Mouse (Mus musculus) liver, embryonic 12.5 days (tissue): ENCODE measurements around the gene Ppara. TPM values are rescaled to one million over a fixed set of nuclear protein-coding genes. Genes with fewer than 3 reads are reported as not detected.

Experiments used
- ATAC-seq: fragments of 200-750 bp; cut with Nextera tagmentation; 2 replicates; pipeline ENCODE4 v1.8.0; 2017; ENCODE audit warnings: moderate number of reproducible peaks, mild to moderate bottlenecking, moderate library complexity
- H3K27ac ChIP-seq: fragments of 300-500 bp; sonication (generic); 2 replicates; pipeline ENCODE4 v1.5.1; 2016; ENCODE audit warnings: mild to moderate bottlenecking
- H3K27me3 ChIP-seq: fragments of 300-500 bp; sonication (generic); replicated peaks from 2 replicates; pipeline ENCODE4 v1.6.1; 2016; ENCODE audit warnings: mild to moderate bottlenecking, moderate library complexity
- H3K36me3 ChIP-seq: fragments of 300-500 bp; sonication (generic); 2 replicates; pipeline ENCODE4 v1.6.1; 2016; ENCODE audit warnings: mild to moderate bottlenecking, moderate library complexity
- H3K4me1 ChIP-seq: fragments of 300-500 bp; sonication (generic); 2 replicates; pipeline ENCODE4 v1.6.1; 2016
- H3K4me2 ChIP-seq: fragments of 300-500 bp; sonication (generic); 2 replicates; pipeline ENCODE4 v1.6.1; 2016; ENCODE audit warnings: mild to moderate bottlenecking, moderate library complexity
- H3K4me3 ChIP-seq: fragments of 300-500 bp; sonication (generic); 2 replicates; pipeline ENCODE4 v1.5.1; 2016; ENCODE audit warnings: mild to moderate bottlenecking, moderate library complexity
- H3K9ac ChIP-seq: fragments of 300-500 bp; sonication (generic); 2 replicates; pipeline ENCODE4 v1.6.1; 2016; ENCODE audit warnings: mild to moderate bottlenecking, moderate library complexity
- H3K9me3 ChIP-seq: fragments of 300-500 bp; sonication (generic); replicated peaks from 2 replicates; pipeline ENCODE4 v1.6.1; 2016; ENCODE audit warnings: mild to moderate bottlenecking, moderate library complexity
- WGBS: fragments of 180-500 bp; shearing (Covaris S2); methylation state at CpG from one replicate; pipeline ENCODE4 v1.1.7; 2016; ENCODE audit not compliant: insufficient replicate concordance; 5-methylcytosine and 5-hydroxymethylcytosine counted together
- polyA plus RNA-seq: library from polyadenylated mRNA; unstranded; fragments of >200 nt; fragmentation: Nextera tagmentation; extraction: Ambion mirVana; gene quantifications from 2 replicates; pipeline ENCODE4 v1.2.1, GENCODE M21; 2016

Ppara gene
- polyA plus RNA-seq, 1 experiment from 2014 or later: 5.7 TPM

- no peak for ATAC-seq
- Histone ChIP-seq H3K4me1 (no peaks in the 10 kb centered on the region), H3K36me3 (no peaks in the 10 kb centered on the region), H3K9me3 (no peaks in the 10 kb centered on the region), H3K27ac (no peak overlapping the region), H3K27me3 (peaks cover 11% of the 10 kb centered on the region; the same call in 1 of the 2 replicates), H3K9ac (no peak overlapping the region), H3K4me3 (no peak overlapping the region), H3K4me2 (no peak overlapping the region)
- 69% methylated on average over 14 of the region's 14 CpGs for WGBS
Measured at GRCm38 (mm10) chr15:85698345-85699034, 36.3 kb upstream of the Ppara start.

DNA sequence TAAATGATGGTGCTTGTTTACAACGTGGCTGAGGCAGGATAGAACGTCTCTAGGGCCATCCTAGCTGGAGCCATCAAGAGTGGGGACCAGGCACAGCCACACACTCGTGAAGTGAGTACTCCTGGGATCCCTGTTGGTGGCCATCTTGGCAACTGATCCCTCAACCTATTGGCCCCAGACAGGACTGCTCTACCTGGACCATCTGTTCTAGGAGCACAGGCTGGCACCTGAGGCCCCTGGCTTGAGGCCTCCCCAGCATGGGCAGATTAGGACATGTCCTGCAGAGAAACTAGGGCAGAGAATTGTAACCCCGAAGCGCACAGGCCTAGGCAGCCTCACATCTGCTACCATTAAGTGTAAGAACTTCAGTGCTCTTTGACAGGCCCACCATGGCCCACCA, 35.3 kb upstream of the Ppara start:
- Histone ChIP-seq H3K9me3 (no peaks in the 10 kb centered on the region), H3K27ac (no peak overlapping the region), H3K27me3 (peaks cover 13% of the 10 kb centered on the region; the same call in 1 of the 2 replicates), H3K36me3 (no peaks in the 10 kb centered on the region), H3K9ac (no peak overlapping the region), H3K4me1 (no peaks in the 10 kb centered on the region), H3K4me3 (no peak overlapping the region), H3K4me2 (no peak overlapping the region)
- ATAC-seq: no peak
- 67% methylated on average over 5 of the region's 5 CpGs for WGBS

DNA sequence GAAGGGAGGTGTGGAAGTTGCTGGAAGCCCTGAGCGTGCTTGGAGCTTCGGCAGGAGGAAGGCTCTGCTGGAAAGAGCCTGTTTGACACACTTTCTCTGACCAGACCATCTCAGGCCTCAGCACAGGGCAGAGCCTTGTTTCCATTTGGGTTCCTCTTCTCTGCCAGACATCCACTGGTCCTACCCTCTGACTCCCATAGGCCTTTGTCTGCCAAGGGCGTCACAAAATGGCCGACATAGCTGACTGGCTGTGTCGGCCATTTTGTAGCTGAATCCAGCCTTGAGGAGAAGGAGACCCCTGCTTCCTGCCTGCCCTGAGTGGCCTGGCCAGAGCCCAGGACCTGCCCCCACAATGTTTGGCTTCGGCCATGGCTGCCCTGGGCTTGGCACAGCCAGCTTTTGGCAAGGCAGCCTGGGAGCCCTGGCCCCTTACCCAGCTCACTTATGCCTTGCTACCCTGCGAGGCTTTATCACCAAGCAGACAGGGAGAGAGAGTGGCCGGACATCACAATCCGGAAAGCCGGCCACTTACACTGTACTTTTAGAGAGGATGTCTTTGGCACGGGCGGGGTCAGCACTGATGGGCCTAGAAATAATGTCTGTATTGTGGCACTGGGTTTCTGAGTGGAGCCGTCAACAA, 34.8 kb upstream of the Ppara start:
- H3K27ac ChIP-seq: no peak overlapping the region
- 75% methylated on average over 13 of the region's 13 CpGs for WGBS
- H3K4me2 ChIP-seq: no peak overlapping the region
- peaks cover 18% of the 10 kb centered on the region; the same call in 1 of the 2 replicates for H3K27me3 ChIP-seq
- no peaks in the 10 kb centered on the region for H3K4me1 ChIP-seq
- H3K4me3 ChIP-seq: no peak overlapping the region
- ATAC-seq: no peak
- H3K9me3 ChIP-seq: no peaks in the 10 kb centered on the region
- H3K36me3 ChIP-seq: no peaks in the 10 kb centered on the region
- H3K9ac ChIP-seq: no peak overlapping the region

GRCm38 (mm10) chr15:85700716-85701115, 34.1 kb upstream of the Ppara start:
- Histone ChIP-seq H3K36me3 (no peaks in the 10 kb centered on the region), H3K4me1 (peaks cover under 1% of the 10 kb centered on the region; the same call in 1 of the 2 replicates), H3K27me3 (peaks cover 13% of the 10 kb centered on the region; the same call in 1 of the 2 replicates), H3K4me2 (no peak overlapping the region), H3K27ac (no peak overlapping the region), H3K9ac (no peak overlapping the region), H3K9me3 (no peaks in the 10 kb centered on the region), H3K4me3 (no peak overlapping the region)
- 82% methylated on average over 9 of the region's 9 CpGs for WGBS
- ATAC-seq: no peak

- Histone ChIP-seq H3K4me1 (peaks cover 7% of the 10 kb centered on the region; the same call in 1 of the 2 replicates), H3K4me2 (no peak overlapping the region), H3K9ac (no peak overlapping the region), H3K4me3 (no peak overlapping the region), H3K27me3 (0 out of 2 replicates have a peak, but pooled peaks cover 7% of the 10 kb centered on the region), H3K9me3 (no peaks in the 10 kb centered on the region), H3K27ac (no peak overlapping the region), H3K36me3 (no peaks in the 10 kb centered on the region)
- WGBS: 64% methylated on average over 10 of the region's 10 CpGs
- no peak for ATAC-seq
Measured at GRCm38 (mm10) chr15:85701128-85701930, 33.5 kb upstream of the Ppara start.

GRCm38 (mm10) chr15:85702411-85702951, 32.3 kb upstream of the Ppara start:
- H3K9ac ChIP-seq: no peak overlapping the region
- WGBS: 73% methylated on average over 13 of the region's 13 CpGs
- no peaks in the 10 kb centered on the region for H3K9me3 ChIP-seq
- no peak overlapping the region for H3K4me2 ChIP-seq
- H3K4me3 ChIP-seq: no peak overlapping the region
- H3K27me3 ChIP-seq: 0 out of 2 replicates have a peak, but pooled peaks cover 7% of the 10 kb centered on the region
- no peaks in the 10 kb centered on the region for H3K36me3 ChIP-seq
- H3K4me1 ChIP-seq: peaks cover 7% of the 10 kb centered on the region; the same call in 1 of the 2 replicates
- ATAC-seq: no peak
- H3K27ac ChIP-seq: no peak overlapping the region

DNA sequence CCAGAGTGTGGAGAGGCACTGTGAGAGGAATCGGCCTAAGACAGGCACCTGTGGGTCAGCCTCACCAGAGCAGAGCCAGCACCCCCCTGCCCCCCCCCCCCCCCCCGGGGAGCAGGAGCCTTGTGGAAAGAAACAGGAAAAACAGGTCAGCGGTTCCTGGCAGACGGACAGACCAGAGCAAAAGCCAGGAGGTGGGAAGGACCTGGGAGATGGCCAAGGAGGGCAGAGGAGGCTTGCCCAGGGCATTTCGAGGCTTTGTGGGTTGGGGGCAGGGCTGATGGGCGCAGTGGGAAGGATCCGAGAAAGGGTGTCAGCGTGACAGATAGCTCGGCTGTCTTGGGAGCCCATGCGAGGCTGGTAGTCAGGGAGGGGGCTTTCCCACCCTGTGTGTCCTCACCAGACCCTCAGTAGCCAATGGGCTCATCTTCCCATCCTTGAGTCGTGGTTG, 31.6 kb upstream of the Ppara start:
- WGBS: 54% methylated on average over 11 of the region's 11 CpGs
- no peaks in the 10 kb centered on the region for H3K36me3 ChIP-seq
- H3K9me3 ChIP-seq: no peaks in the 10 kb centered on the region
- no peak overlapping the region for H3K9ac ChIP-seq
- H3K4me2 ChIP-seq: no peak overlapping the region
- 0 out of 2 replicates have a peak, but pooled peaks cover 7% of the 10 kb centered on the region for H3K27me3 ChIP-seq
- no peak overlapping the region for H3K27ac ChIP-seq
- peaks cover 7% of the 10 kb centered on the region; the same call in 1 of the 2 replicates for H3K4me1 ChIP-seq
- ATAC-seq: no peak
- H3K4me3 ChIP-seq: no peak overlapping the region

DNA sequence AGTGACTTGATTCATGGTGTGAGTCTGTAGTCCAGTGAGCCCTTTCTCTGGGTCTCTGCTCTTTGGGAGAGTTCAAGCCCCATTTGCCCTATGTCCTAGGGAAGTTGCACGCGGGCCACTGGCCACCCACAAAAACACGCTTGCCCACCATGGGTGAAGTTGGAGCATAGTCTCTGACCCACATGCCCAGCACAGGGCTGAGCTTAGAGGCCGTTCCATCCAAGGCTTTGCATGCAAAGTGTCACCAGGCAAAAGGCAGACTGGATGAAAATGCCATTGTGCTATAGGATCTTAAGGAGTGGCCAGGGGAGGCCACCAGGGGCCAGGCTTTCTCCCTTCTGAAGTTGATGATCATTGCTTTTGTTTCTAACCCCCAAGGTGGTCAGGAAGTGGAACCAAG, 30.9 kb upstream of the Ppara start:
- ATAC-seq: no peak

DNA sequence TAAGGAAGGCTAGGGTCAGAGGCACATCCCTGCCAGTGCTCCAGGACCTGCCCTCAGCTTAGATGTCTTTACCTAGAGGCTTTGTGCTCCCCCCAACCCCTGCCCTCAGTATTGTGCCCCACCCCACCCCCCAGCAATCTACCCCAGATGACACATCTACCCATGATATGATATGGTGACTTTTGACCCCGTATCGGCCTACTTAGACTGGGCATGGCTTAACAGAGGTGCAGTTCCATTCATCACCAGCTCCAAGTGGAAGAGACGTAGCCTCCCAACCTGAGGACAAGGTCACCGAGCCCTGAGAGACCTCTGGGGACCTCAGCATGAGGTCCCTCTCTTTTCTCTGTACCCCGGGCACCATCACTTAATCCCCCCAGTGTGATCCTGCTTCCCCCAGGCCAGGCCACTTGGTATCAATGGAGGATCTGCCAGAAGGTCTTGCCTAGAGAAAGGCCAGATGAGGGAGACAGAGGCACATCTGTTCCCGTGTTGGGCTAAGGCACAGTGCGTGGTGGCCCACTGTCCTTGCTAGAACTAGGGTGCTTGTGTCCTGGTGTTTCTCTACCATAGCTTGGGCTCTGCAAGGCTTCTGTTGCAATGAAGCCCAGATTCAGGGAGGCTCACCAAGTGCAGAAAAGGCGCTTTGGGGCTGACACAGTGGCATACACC, 30.3 kb upstream of the Ppara start:
- Histone ChIP-seq H3K27me3 (0 out of 2 replicates have a peak, but pooled peaks cover 7% of the 10 kb centered on the region), H3K4me2 (no peak overlapping the region), H3K4me3 (no peak overlapping the region), H3K4me1 (peaks cover 7% of the 10 kb centered on the region; the same call in 1 of the 2 replicates), H3K36me3 (no peaks in the 10 kb centered on the region), H3K9ac (no peak overlapping the region), H3K9me3 (no peaks in the 10 kb centered on the region), H3K27ac (no peak overlapping the region)
- no peak for ATAC-seq
- WGBS: 63% methylated on average over 8 of the region's 8 CpGs

More for the DNA sequence above, 30.9 kb upstream of the Ppara start:
- Histone ChIP-seq H3K4me3 (no peak overlapping the region), H3K36me3 (no peaks in the 10 kb centered on the region), H3K27ac (no peak overlapping the region), H3K4me1 (peaks cover 7% of the 10 kb centered on the region; the same call in 1 of the 2 replicates), H3K27me3 (0 out of 2 replicates have a peak, but pooled peaks cover 7% of the 10 kb centered on the region), H3K9ac (no peak overlapping the region), H3K4me2 (no peak overlapping the region), H3K9me3 (no peaks in the 10 kb centered on the region)
- WGBS: 69% methylated on average over 4 of the region's 4 CpGs

DNA sequence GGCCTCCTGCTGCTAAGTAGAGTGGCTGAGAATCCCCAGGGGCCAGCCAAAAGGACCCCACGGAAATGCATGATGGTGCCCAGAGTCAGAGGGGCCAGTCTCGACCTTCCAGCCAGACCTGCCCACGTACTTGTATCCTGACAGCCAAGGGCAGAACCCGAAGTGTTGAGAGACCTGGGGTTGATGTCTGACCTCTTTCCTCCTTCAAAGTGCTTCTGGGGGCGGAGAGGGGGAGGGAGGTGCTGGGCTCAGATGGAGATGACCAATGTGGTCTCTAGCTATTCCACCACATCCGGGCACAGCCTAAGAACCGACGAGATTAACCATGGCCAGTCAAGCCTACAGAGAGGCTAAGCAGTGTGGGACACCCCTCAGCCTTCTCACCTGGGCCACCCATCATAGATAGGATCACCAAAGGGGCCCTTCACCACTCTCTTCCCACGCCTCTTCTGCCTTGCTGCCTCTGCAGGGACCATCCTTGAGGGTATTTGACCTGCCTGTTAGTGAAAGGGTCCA, 29.7 kb upstream of the Ppara start:
- no peak for ATAC-seq

More for the DNA sequence above, 29.7 kb upstream of the Ppara start:
- no peak overlapping the region for H3K4me3 ChIP-seq
- H3K27me3 ChIP-seq: 0 out of 2 replicates have a peak, but pooled peaks cover 7% of the 10 kb centered on the region
- WGBS: 64% methylated on average over 9 of the region's 9 CpGs
- H3K9me3 ChIP-seq: no peaks in the 10 kb centered on the region
- H3K4me1 ChIP-seq: peaks cover 7% of the 10 kb centered on the region; the same call in 1 of the 2 replicates
- H3K9ac ChIP-seq: no peak overlapping the region
- no peaks in the 10 kb centered on the region for H3K36me3 ChIP-seq
- no peak overlapping the region for H3K4me2 ChIP-seq
- H3K27ac ChIP-seq: no peak overlapping the region
